Mouse (Mus musculus) liver, embryonic 13.5 days (tissue): Measurements from ENCODE around the gene Sgms2. TPM values are rescaled to one million over a fixed set of nuclear protein-coding genes. Genes with fewer than 3 reads are reported as not detected.

Source experiments
- ATAC-seq: fragments of 200-750 bp; cut with Nextera tagmentation; 2 replicates; pipeline ENCODE4 v1.8.0; 2017; ENCODE audit warnings: low read depth, mild to moderate bottlenecking, moderate number of reproducible peaks, moderate library complexity
- DNase-seq: peaks from one replicate; pipeline ENCODE4 v3.0.0; 2022
- H3K27ac ChIP-seq: fragments of 300-500 bp; sonication (generic); 2 replicates; pipeline ENCODE4 v1.5.1; 2015; ENCODE audit warnings: moderate library complexity, mild to moderate bottlenecking, inconsistent platforms
- H3K27me3 ChIP-seq: fragments of 300-500 bp; sonication (generic); 2 replicates; pipeline ENCODE4 v1.6.1; 2015; ENCODE audit warnings: mild to moderate bottlenecking, inconsistent platforms
- H3K36me3 ChIP-seq: fragments of 300-500 bp; sonication (generic); 2 replicates; pipeline ENCODE4 v1.6.1; 2015; ENCODE audit warnings: mild to moderate bottlenecking, inconsistent platforms
- H3K4me1 ChIP-seq: fragments of 300-500 bp; sonication (generic); replicated peaks from 2 replicates; pipeline ENCODE4 v1.6.1; 2015; ENCODE audit warnings: inconsistent platforms
- H3K4me2 ChIP-seq: fragments of 300-500 bp; sonication (generic); 2 replicates; pipeline ENCODE4 v1.6.1; 2015; ENCODE audit warnings: inconsistent platforms, mild to moderate bottlenecking, moderate library complexity
- H3K4me3 ChIP-seq: fragments of 300-500 bp; sonication (generic); replicated peaks from 2 replicates; pipeline ENCODE4 v1.5.1; 2015; ENCODE audit warnings: mild to moderate bottlenecking, inconsistent platforms
- H3K9ac ChIP-seq: fragments of 300-500 bp; sonication (generic); 2 replicates; pipeline ENCODE4 v1.6.1; 2015; ENCODE audit warnings: mild to moderate bottlenecking, inconsistent platforms
- H3K9me3 ChIP-seq: fragments of 300-500 bp; sonication (generic); replicated peaks from 2 replicates; pipeline ENCODE4 v1.6.1; 2016; ENCODE audit warnings: inconsistent platforms
- WGBS: fragments of 180-500 bp; shearing (Covaris S2); methylation state at CpG from one replicate; pipeline ENCODE4 v1.1.7; 2015; ENCODE audit not compliant: insufficient replicate concordance; 5-methylcytosine and 5-hydroxymethylcytosine counted together
- polyA plus RNA-seq: library from polyadenylated mRNA; unstranded; fragments of >200 nt; fragmentation: Nextera tagmentation; extraction: Ambion mirVana; gene quantifications from 2 replicates; pipeline ENCODE4 v1.2.1, GENCODE M21; 2015

Gene Sgms2
- polyA plus RNA-seq, 1 experiment from 2014 or later = 1.7 TPM

DNA sequence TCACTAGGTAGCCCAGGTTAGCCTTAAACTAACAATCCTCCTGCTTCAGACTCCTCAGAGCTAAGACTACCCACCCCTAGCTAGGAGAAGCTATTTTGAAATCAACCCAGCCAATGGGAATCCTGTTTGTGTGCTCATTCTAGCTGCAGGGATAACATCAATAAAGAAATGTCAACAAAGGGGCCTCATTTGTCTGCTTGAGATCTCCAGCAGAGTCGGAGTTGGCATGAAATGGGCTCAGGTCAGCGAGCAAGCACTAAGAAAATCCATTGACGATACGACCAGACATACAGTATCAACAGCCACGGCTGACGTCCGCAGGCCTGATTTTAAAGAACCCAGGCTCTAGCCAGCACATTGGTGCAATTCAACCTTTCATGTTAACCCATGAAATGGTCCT is 164.0 kb downstream of the Sgms2 start:
- peaks cover 16% of the 10 kb centered on the region for H3K36me3 ChIP-seq
- no peak overlapping the region for H3K9ac ChIP-seq
- peaks cover 9% of the 10 kb centered on the region for H3K9me3 ChIP-seq
- H3K27me3 ChIP-seq = no peaks in the 10 kb centered on the region
- no peak for DNase-seq
- no peak for ATAC-seq
- 69% methylated on average over 7 of the region's 7 CpGs for WGBS
- H3K4me1 ChIP-seq = no peaks in the 10 kb centered on the region
- H3K27ac ChIP-seq = no peak overlapping the region
- H3K4me2 ChIP-seq = no peak overlapping the region
- H3K4me3 ChIP-seq = no peak overlapping the region

GRCm38 (mm10) chr3:131326637-131327036 is 164.6 kb downstream of the Sgms2 start:
- ATAC-seq (no peak), DNase-seq (no peak)
- Histone ChIP-seq H3K9ac (no peak overlapping the region), H3K27ac (no peak overlapping the region), H3K4me2 (no peak overlapping the region), H3K27me3 (no peaks in the 10 kb centered on the region), H3K4me1 (no peaks in the 10 kb centered on the region), H3K36me3 (peaks cover 16% of the 10 kb centered on the region), H3K4me3 (no peak overlapping the region), H3K9me3 (peaks cover 9% of the 10 kb centered on the region)
- WGBS = 71% methylated on average over 4 of the region's 4 CpGs

GRCm38 (mm10) chr3:131322081-131322815 is 169.0 kb downstream of the Sgms2 start:
- Histone ChIP-seq H3K27me3 (no peaks in the 10 kb centered on the region), H3K9me3 (no peaks in the 10 kb centered on the region), H3K9ac (no peak overlapping the region), H3K36me3 (no peaks in the 10 kb centered on the region), H3K4me1 (no peaks in the 10 kb centered on the region), H3K27ac (no peak overlapping the region), H3K4me3 (no peak overlapping the region), H3K4me2 (no peak overlapping the region)
- ATAC-seq (no peak), DNase-seq (no peak)
- 69% methylated on average over 14 of the region's 14 CpGs for WGBS

DNA sequence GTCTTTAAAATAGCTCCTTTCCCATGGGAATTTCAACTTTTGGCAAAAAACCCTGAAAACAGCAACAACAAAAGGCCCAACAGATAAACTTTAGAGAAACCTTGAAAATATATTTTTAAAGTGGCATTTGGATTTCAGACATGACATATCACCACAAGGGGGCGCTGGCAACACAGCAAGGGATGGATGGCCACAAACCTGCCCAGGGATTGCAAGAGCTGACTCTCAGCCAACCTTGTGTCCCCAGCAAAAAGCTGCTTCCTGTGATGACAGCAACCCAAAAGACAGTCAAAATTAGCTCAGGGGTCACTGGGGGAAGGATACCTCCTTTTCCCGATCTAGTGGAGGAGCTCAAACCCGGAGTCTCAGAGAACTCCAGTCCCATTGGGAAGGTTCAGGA is 171.0 kb downstream of the Sgms2 start:
- Histone ChIP-seq H3K27me3 (no peaks in the 10 kb centered on the region), H3K36me3 (no peaks in the 10 kb centered on the region), H3K4me1 (no peaks in the 10 kb centered on the region), H3K4me3 (no peak overlapping the region), H3K9ac (no peak overlapping the region), H3K4me2 (no peak overlapping the region), H3K9me3 (no peaks in the 10 kb centered on the region), H3K27ac (no peak overlapping the region)
- 13% methylated on average over 3 of the region's 3 CpGs for WGBS
- DNase-seq = peak; percentile 11
- ATAC-seq = no peak

DNA sequence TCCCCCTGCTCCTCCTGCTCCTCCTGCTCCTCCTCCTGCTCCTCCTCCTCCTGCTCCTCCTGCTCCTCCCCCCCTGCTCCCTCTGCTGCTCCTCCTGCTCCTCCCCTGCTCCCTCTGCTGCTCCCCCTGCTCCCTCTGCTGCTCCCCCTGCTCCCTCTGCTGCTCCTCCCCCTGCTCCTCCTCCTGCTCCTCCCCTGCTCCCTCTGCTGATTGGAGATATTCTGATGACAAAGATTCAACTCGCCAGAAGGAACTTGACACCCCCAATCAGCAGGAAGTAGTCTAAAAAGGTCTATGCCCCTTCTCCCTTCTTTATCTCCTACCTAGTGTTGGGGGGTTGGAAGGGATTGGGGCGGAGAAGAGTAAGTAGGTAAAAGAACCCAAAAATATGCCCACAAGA is 173.0 kb downstream of the Sgms2 start:
- H3K4me3 ChIP-seq = no peak overlapping the region
- H3K9ac ChIP-seq = no peak overlapping the region
- no peaks in the 10 kb centered on the region for H3K4me1 ChIP-seq
- H3K4me2 ChIP-seq = no peak overlapping the region
- no peaks in the 10 kb centered on the region for H3K9me3 ChIP-seq
- H3K27me3 ChIP-seq = no peaks in the 10 kb centered on the region
- H3K27ac ChIP-seq = no peak overlapping the region
- no peak for DNase-seq
- ATAC-seq = no peak
- H3K36me3 ChIP-seq = no peaks in the 10 kb centered on the region
- 38% methylated on average over 2 of the region's 2 CpGs for WGBS

DNA sequence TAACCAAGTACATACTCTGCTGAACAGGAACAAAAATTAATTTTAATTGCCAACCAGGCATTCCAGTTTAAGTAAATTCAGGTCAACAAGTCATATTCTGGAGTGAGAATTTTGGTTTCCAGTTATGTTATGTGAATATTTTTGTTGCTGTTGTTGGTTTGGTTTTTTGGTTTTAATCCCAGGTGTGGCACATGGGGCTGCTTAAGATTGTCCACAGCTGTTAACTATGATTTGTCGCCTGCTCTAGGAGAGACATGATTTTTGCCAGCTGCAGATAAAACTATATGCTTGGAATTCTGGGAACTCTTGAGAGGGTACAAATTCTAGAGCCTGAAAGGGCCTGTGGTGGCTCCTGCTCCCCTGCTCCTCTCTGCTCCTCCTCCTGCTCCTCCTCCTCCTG is 174.1 kb downstream of the Sgms2 start:
- Histone ChIP-seq H3K9me3 (no peaks in the 10 kb centered on the region), H3K27ac (no peak overlapping the region), H3K4me2 (no peak overlapping the region), H3K27me3 (no peaks in the 10 kb centered on the region), H3K36me3 (no peaks in the 10 kb centered on the region), H3K4me3 (no peak overlapping the region), H3K4me1 (no peaks in the 10 kb centered on the region), H3K9ac (no peak overlapping the region)
- WGBS = 80% methylated on average over 1 of the region's 1 CpGs
- DNase-seq (no peak), ATAC-seq (no peak)

DNA sequence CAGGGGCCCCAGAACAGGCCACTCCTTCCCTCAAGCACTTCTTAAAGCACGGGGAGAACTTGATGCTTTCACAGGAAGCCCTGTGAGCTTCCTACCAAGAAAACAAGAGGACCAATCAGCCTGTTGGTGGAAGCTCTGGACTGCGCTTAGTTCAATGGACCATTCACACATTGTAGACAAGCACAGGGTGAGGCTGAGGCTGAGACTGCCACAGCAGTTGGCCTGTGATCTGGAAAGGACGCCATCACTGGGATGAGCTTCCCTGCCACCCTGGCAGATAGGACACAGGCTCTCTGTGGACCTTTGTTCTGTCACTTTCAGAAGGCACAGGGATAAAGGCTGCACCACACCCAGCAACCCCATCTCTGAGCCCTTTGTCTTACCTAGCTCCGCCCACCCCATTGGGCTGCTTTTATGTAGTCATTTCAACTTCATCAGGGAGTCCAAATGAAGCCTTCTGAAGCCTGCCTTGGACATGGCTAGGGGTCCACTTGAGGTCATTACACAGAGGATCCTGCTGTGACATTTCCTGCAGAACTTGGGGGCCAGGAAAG is 175.2 kb downstream of the Sgms2 start:
- Histone ChIP-seq H3K4me2 (no peak overlapping the region), H3K4me3 (no peak overlapping the region), H3K9me3 (no peaks in the 10 kb centered on the region), H3K27ac (no peak overlapping the region), H3K9ac (no peak overlapping the region), H3K36me3 (no peaks in the 10 kb centered on the region), H3K4me1 (no peaks in the 10 kb centered on the region), H3K27me3 (no peaks in the 10 kb centered on the region)
- DNase-seq (no peak), ATAC-seq (no peak)
- 55% methylated on average over 4 of the region's 4 CpGs for WGBS

DNA sequence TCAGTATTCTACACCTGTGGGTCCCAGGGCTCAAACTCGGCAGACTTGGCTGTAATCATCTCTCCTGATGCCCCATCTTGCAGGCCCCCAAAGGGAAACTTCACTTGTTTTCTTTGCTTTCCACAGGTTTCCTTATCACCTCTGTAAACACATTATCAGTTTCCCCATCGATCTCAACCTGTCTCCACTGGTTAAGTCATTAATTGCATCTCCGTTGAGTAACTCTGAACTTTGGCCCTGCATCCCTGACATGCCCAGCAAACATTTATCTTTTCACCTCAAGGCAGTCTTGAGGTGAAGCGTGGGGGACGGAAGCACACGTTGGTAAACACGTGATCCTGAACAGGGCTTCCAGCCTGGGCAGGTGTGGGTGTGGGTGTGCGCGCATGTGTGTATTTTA is 178.9 kb downstream of the Sgms2 start:
- Histone ChIP-seq H3K27ac (no peak overlapping the region), H3K4me2 (0 out of 2 replicates have a peak overlapping the region, but pooled peaks have one; percentile 7), H3K4me3 (no peak overlapping the region), H3K9ac (no peak overlapping the region), H3K36me3 (no peaks in the 10 kb centered on the region), H3K9me3 (peaks cover 5% of the 10 kb centered on the region; the same call in 1 of the 2 replicates), H3K4me1 (no peaks in the 10 kb centered on the region), H3K27me3 (no peaks in the 10 kb centered on the region)
- DNase-seq (no peak), ATAC-seq (0 out of 2 replicates have a peak, but pooled peaks have one; percentile 18)
- 63% methylated on average over 9 of the region's 9 CpGs for WGBS

- peaks cover 5% of the 10 kb centered on the region; the same call in 1 of the 2 replicates for H3K9me3 ChIP-seq
- no peaks in the 10 kb centered on the region for H3K4me1 ChIP-seq
- H3K4me2 ChIP-seq = no peak overlapping the region
- no peak for DNase-seq
- ATAC-seq = no peak
- no peaks in the 10 kb centered on the region for H3K36me3 ChIP-seq
- H3K4me3 ChIP-seq = no peak overlapping the region
- 61% methylated on average over 4 of the region's 4 CpGs for WGBS
- no peak overlapping the region for H3K27ac ChIP-seq
- H3K27me3 ChIP-seq = no peaks in the 10 kb centered on the region
- no peak overlapping the region for H3K9ac ChIP-seq
Observed at GRCm38 (mm10) chr3:131310572-131310971, 180.6 kb downstream of the Sgms2 start.

GRCm38 (mm10) chr3:131307811-131308210 is 183.4 kb downstream of the Sgms2 start:
- Histone ChIP-seq H3K9me3 (peaks cover 5% of the 10 kb centered on the region; the same call in 1 of the 2 replicates), H3K4me1 (peaks cover 7% of the 10 kb centered on the region), H3K4me2 (no peak overlapping the region), H3K27ac (no peak overlapping the region), H3K27me3 (no peaks in the 10 kb centered on the region), H3K9ac (no peak overlapping the region), H3K36me3 (no peaks in the 10 kb centered on the region), H3K4me3 (no peak overlapping the region)
- WGBS = 62% methylated on average over 3 of the region's 3 CpGs
- ATAC-seq = no peak
- DNase-seq = no peak

DNA sequence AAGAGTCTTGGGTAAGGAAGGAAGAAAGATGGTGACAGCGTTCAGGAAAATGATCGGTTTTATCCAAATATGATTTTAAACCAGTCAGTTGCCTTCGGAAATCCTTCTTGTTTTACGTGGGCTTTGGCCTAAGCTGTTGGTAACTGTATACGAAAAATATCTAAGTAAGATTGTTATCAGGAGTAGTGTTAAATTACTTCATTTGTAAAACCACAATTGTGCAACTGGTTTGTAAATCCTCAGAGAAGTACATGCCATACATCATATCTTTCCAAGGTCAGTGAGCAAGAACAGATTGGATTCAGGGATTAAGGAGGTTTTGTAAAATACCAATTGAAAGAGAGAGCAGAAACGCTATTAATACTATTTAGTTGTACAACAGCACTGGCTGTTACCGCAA is 185.0 kb downstream of the Sgms2 start:
- H3K27me3 ChIP-seq = no peaks in the 10 kb centered on the region
- H3K9ac ChIP-seq = no peak overlapping the region

GRCm38 (mm10) chr3:131303320-131303714 is 187.9 kb downstream of the Sgms2 start:
- no peaks in the 10 kb centered on the region for H3K36me3 ChIP-seq
- peak overlapping the region; percentile 51; the same call in 1 of the 2 replicates for H3K9ac ChIP-seq
- H3K4me3 ChIP-seq = peak overlapping the region; percentile 65
- WGBS = 15% methylated on average over 5 of the region's 5 CpGs
- H3K27ac ChIP-seq = no peak overlapping the region
- DNase-seq (no peak), ATAC-seq (peak; percentile 24; the same call in 1 of the 2 replicates)
- peaks cover 13% of the 10 kb centered on the region for H3K4me1 ChIP-seq
- H3K9me3 ChIP-seq = no peaks in the 10 kb centered on the region
- H3K27me3 ChIP-seq = no peaks in the 10 kb centered on the region
- H3K4me2 ChIP-seq = peak overlapping the region; percentile 92

More for the DNA sequence above, 185.0 kb downstream of the Sgms2 start:
- Histone ChIP-seq H3K36me3 (no peaks in the 10 kb centered on the region), H3K4me2 (no peak overlapping the region), H3K4me3 (no peak overlapping the region), H3K9me3 (peaks cover 5% of the 10 kb centered on the region; the same call in 1 of the 2 replicates), H3K4me1 (peaks cover 13% of the 10 kb centered on the region), H3K27ac (no peak overlapping the region)
- WGBS = 73% methylated on average over 7 of the region's 7 CpGs
- DNase-seq (no peak), ATAC-seq (no peak)
